Mouse (Mus musculus): ENCODE data around the gene Ss18l2.

Gene Ss18l2

GRCm38 (mm10) chr9:121704261-121704645, 5.9 kb upstream of the Ss18l2 start:
- WGBS, result 35% methylated on average over 11 of the region's 11 CpGs

GRCm38 (mm10) chr9:121704646-121705625, 5.2 kb upstream of the Ss18l2 start, which contains the start of gene Sec22c:
Gene Sec22c, minus strand, starts transcription at chr9:121705490.
- under 1% methylated on average over 67 of the region's 69 CpGs for WGBS

- WGBS, result 64% methylated on average over 6 of the region's 6 CpGs
Observed at GRCm38 (mm10) chr9:121706029-121706675, 4.0 kb upstream of the Ss18l2 start.

GRCm38 (mm10) chr9:121707801-121708200, 2.3 kb upstream of the Ss18l2 start:
- WGBS, result 66% methylated on average over 6 of the region's 6 CpGs

- 51% methylated on average over 7 of the region's 7 CpGs for WGBS
Observed at GRCm38 (mm10) chr9:121708506-121709486, 1.3 kb upstream of the Ss18l2 start.

- under 1% methylated on average over 18 of the region's 18 CpGs for WGBS
Observed at GRCm38 (mm10) chr9:121710584-121710975, 451 bp downstream of the Ss18l2 start.

GRCm38 (mm10) chr9:121717048-121717447, 6.9 kb downstream of the Ss18l2 start:
- 78% methylated on average over 2 of the region's 2 CpGs for WGBS

- WGBS, result 62% methylated on average over 15 of the region's 15 CpGs
Observed at GRCm38 (mm10) chr9:121718070-121718705, 8.1 kb downstream of the Ss18l2 start.

- WGBS, result under 1% methylated on average over 61 of the region's 61 CpGs
Observed at GRCm38 (mm10) chr9:121718792-121719318, 8.7 kb downstream of the Ss18l2 start, which contains the start of gene Nktr. Gene Nktr, plus strand, starts transcription at chr9:121719169.

- 1% methylated on average over 83 of the region's 87 CpGs for WGBS
Observed at GRCm38 (mm10) chr9:121719347-121720331, 9.5 kb downstream of the Ss18l2 start.

GRCm38 (mm10) chr9:121740490-121740889, 30.4 kb downstream of the Ss18l2 start:
- 45% methylated on average over 6 of the region's 6 CpGs for WGBS

- 89% methylated on average over 3 of the region's 3 CpGs for WGBS
Observed at GRCm38 (mm10) chr9:121741168-121741567, 31.0 kb downstream of the Ss18l2 start.

- WGBS, result 86% methylated on average over 8 of the region's 8 CpGs
Observed at GRCm38 (mm10) chr9:121744051-121744450, 33.9 kb downstream of the Ss18l2 start.

- WGBS, result 53% methylated on average over 9 of the region's 9 CpGs
Observed at GRCm38 (mm10) chr9:121752774-121753173, 42.6 kb downstream of the Ss18l2 start.

- WGBS, result 57% methylated on average over 3 of the region's 3 CpGs
Observed at GRCm38 (mm10) chr9:121754624-121755023, 44.5 kb downstream of the Ss18l2 start.

- WGBS, result 81% methylated on average over 3 of the region's 3 CpGs
Observed at GRCm38 (mm10) chr9:121756785-121757184, 46.7 kb downstream of the Ss18l2 start.

GRCm38 (mm10) chr9:121757432-121757831, 47.3 kb downstream of the Ss18l2 start:
- WGBS, result 10% methylated on average over 3 of the region's 3 CpGs

GRCm38 (mm10) chr9:121757835-121758814, 48.0 kb downstream of the Ss18l2 start:
- 43% methylated on average over 10 of the region's 10 CpGs for WGBS

Data from cerebral cortex, adult 2 months (tissue).